Mouse (Mus musculus) c-Kit-positive CD71-negative TER-119-negative erythroid progenitor cells, embryonic 14.5 days (primary cell): ENCODE measurements around the gene Atf6b.

ENCODE experiments used
- DNase-seq: peaks from one replicate; pipeline ENCODE4 v3.0.0-alpha.2; 2013; ENCODE audit warnings: low read depth

The Atf6b gene

GRCm38 (mm10) chr17:34648141-34648890, 1.4 kb downstream of the Atf6b start:
- DNase-seq, result no peak

- DNase-seq, result no peak
Observed at GRCm38 (mm10) chr17:34649106-34649864, 2.3 kb downstream of the Atf6b start.

- no peak for DNase-seq
Observed at GRCm38 (mm10) chr17:34650781-34651180, 3.8 kb downstream of the Atf6b start.

GRCm38 (mm10) chr17:34651507-34652221, 4.7 kb downstream of the Atf6b start:
- DNase-seq, result no peak

- DNase-seq, result no peak
Observed at GRCm38 (mm10) chr17:34652546-34652945, 5.6 kb downstream of the Atf6b start.

DNA sequence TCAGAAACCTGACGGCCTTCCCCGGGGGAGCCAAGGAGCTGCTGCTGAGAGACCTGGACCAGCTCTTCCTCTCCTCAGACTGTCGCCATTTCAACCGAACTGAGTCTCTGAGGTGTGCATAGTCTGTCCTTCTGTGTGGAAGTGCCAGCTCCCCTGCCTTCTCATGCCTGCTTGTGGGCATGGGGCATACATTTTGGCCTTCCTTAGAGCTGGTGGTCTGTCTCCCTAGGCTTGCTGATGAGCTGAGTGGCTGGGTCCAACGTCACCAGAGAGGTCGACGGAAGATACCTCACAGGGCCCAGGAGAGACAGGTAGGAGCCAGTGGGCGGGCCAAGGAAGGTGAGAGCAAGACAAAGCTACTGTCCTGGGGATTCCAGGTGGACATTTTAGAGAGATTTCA, 6.0 kb downstream of the Atf6b start:
- DNase-seq, result no peak

DNA sequence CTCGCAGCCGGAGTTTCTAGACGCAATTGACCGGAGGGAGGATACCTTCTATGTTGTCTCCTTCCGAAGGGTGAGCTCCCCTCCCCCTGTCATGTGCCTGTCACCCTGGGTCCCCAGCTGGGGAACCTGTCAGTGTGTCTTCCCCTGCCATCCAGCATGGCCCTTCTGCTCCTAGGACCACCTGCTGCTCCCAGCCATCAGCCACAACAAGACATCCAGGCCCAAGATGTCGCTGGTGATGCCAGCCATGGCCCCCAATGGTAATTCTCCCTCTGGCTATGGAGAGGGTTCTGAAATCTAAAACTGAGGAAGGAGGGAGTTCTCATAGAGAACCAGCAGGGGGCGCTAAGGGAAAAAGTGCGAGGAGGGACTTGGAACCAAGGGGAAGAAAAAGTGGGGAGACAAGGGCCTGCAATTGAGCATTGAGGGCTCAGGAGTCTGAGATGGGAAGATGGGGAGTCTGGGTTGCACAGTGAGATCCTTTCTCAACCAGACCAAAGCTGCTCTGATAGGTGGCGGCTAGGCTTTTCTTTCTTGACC, 6.9 kb downstream of the Atf6b start:
- peak; percentile 64 for DNase-seq

- DNase-seq, result no peak
Observed at GRCm38 (mm10) chr17:34654392-34654791, 7.4 kb downstream of the Atf6b start.

- DNase-seq, result no peak
Observed at GRCm38 (mm10) chr17:34655160-34655559, 8.2 kb downstream of the Atf6b start.

GRCm38 (mm10) chr17:34655581-34655991, 8.6 kb downstream of the Atf6b start:
- DNase-seq, result no peak

DNA sequence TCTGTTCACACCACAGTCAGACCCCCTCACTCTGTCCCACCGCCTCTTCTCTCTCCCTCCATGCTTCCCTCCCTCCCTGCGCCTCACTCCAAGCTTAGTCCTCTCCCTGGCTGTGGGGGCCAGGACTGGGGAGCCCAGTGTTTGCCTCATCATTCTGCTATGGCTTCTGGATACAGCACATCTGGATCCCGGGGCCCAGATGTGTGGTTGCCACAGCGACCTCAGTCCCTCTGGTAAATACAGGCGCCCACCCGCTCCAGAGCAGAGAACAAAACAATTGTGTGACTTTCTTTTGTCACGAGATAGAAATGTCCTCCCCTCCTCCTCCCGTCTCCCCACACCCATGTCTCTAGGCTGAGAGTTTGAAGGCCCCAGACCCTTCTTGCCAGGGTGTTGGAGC, 9.7 kb downstream of the Atf6b start:
- no peak for DNase-seq

- no peak for DNase-seq
Observed at GRCm38 (mm10) chr17:34657271-34657670, 10.3 kb downstream of the Atf6b start.

- DNase-seq, result no peak
Observed at GRCm38 (mm10) chr17:34658145-34658544, 11.2 kb downstream of the Atf6b start.

GRCm38 (mm10) chr17:34658591-34658990, 11.6 kb downstream of the Atf6b start:
- DNase-seq, result no peak

DNA sequence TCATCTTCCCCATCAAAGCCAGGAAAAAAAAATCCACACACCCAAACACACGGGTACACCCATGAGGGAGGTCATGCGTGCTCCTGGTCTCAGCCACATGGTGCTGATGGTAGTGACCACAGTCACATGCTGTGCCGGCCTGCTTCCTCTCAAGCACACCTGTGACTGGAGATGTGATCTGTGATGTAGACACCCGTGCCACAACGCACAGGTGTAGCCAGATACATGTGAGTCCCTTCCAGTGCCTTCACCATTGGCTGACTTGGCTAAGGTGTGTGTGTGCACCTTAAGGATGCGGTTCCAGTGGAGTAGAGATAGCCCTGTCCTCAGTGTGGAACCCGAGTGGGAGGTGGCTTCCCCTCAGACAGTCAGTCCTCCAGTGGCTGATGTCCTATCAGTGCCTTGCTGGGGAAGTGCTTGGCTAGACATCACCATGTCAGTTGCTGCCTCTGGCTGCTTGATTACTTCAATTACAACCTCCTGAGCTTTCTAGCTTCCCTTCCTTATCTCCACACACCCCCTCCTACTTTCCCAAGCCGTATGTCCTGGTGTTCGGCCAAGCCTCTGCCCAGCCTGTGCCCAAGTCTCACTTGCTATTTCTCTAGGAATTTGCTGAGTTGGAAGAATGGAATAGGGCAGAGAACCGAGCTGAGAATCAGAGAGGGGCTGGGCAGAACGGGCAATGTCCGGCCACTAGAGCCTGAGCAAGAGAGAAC, 12.4 kb downstream of the Atf6b start:
- no peak for DNase-seq

DNA sequence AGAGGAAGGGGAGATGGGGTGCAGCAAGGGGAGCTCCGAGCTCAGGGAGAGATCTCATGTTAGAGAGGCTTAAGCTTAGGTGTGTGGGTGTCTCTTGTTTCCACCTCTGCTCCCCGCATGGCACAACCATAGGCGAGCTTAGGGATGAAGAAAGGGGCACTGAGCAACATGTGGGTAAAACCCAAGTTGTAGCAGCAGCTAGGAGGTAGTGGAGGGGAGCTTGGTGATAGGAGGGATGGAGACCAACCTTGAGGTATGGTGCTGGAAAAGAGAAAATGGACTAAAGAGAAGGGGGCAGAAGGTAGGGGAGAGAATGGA, 12.9 kb downstream of the Atf6b start:
- no peak for DNase-seq

GRCm38 (mm10) chr17:34660259-34660820, 13.4 kb downstream of the Atf6b start:
- DNase-seq, result no peak

GRCm38 (mm10) chr17:34661121-34661591, 14.2 kb downstream of the Atf6b start:
- DNase-seq, result no peak

DNA sequence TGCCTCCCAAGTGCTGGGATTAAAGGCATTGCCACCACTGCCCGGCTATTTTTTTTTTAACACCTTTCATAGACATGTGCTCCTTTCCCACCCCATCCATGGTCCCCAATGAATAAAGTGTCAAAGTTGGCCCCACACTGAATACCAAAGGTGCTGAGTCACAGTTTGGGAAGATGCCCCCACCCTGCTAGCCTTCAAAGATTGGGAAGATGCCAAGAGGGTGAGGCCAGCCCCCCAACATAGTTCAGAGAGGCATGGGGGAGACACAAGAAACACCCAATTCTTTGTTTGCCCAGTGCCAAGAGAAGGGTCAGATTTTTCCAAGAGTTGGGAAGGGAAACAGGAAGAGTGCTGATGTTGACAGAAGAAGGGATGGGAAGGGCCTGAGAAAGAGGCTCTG, 15.5 kb downstream of the Atf6b start:
- no peak for DNase-seq

GRCm38 (mm10) chr17:34662978-34663377, 16.0 kb downstream of the Atf6b start:
- no peak for DNase-seq

DNA sequence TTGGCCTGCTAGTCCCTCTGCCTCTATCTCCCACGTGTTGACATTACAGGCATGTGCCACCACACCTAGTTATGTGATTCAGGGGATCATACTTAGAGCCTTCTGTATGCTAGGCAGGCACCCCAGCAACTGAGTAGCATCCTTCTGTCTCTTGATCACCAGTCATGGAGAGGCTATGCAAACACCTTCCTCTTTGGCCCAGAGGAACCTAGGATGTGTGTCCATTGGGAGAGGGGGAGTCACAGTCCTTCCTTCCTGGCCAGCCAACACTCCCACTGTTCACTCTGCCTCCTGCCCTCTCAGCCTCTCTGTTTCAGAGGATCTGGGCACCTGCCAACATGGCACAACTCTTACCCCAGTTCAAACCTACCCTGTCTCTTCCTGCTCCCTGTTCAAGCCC, 16.6 kb downstream of the Atf6b start:
- DNase-seq, result no peak

DNA sequence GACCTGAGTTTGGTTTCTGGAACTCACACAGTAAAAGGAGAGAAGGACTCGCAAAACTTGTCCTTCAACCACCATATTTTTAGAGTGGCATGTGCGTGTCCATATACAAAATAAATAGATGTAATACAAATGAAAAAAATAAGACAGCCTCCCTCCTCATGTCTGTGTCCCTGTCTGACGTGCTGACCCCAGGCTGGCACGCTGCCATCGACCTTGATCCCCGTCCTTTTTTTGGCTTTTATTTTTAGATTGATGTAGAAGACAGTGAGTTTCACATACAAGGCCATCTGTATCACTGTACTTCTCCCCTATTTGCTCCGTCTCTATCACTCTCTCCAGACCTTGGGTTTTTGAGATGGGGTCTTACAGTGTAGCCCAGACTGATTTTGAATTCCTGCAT, 17.5 kb downstream of the Atf6b start:
- no peak for DNase-seq
